Mouse (Mus musculus): ENCODE data around the gene Vmac. TPM values are rescaled to one million over a fixed set of nuclear protein-coding genes. Genes with fewer than 3 reads are reported as not detected.

Gene Vmac
- 12.9 TPM for polyA plus RNA-seq (2014; fragmentation: Illumina TruSeq; extraction: RNeasy Lipid Tissue Mini Kit (QIAGEN cat#74804); ENCODE audit: low read depth, low replicate concordance)

GRCm38 (mm10) chr17:56717363-56718058 lies at the start of gene Vmac, which contains the start of gene Ndufa11:
TSS of gene Vmac (minus strand) at chr17:56718022.
TSS of gene Ndufa11 (plus strand) at chr17:56717767.

GRCm38 (mm10) chr17:56764474-56765354 lies 46.9 kb upstream of the Vmac start, which contains the start of gene Dus3l:
TSS of gene Dus3l (plus strand) at chr17:56764757.

GRCm38 (mm10) chr17:56757416-56758123 lies 39.7 kb upstream of the Vmac start, which contains the start of gene Nrtn:
TSS of gene Nrtn (minus strand) at chr17:56757530.

GRCm38 (mm10) chr17:56672941-56673646 lies 44.7 kb downstream of the Vmac start, which contains the start of gene Ranbp3:
TSS of gene Ranbp3 (plus strand) at chr17:56673294.

Other genes with a start within 250 kb of the Vmac start
- gene Ptprs, start 241.5 kb downstream of the Vmac start, polyA plus RNA-seq (2014; fragmentation: Illumina TruSeq; extraction: RNeasy Lipid Tissue Mini Kit (QIAGEN cat#74804); ENCODE audit: low read depth, low replicate concordance): 0.16 TPM
- gene Znrf4, start 205.6 kb downstream of the Vmac start, polyA plus RNA-seq (2014; fragmentation: Illumina TruSeq; extraction: RNeasy Lipid Tissue Mini Kit (QIAGEN cat#74804); ENCODE audit: low read depth, low replicate concordance): not detected
- not detected for gene Gm20219, start 163.6 kb downstream of the Vmac start, polyA plus RNA-seq (2014; fragmentation: Illumina TruSeq; extraction: RNeasy Lipid Tissue Mini Kit (QIAGEN cat#74804); ENCODE audit: low read depth, low replicate concordance)
- 15.6 TPM for gene Safb2, start 133.4 kb downstream of the Vmac start, polyA plus RNA-seq (2014; fragmentation: Illumina TruSeq; extraction: RNeasy Lipid Tissue Mini Kit (QIAGEN cat#74804); ENCODE audit: low read depth, low replicate concordance)
- 6.9 TPM for gene Safb, start 133.2 kb downstream of the Vmac start, polyA plus RNA-seq (2014; fragmentation: Illumina TruSeq; extraction: RNeasy Lipid Tissue Mini Kit (QIAGEN cat#74804); ENCODE audit: low read depth, low replicate concordance)
- gene 2410015M20Rik, start 108.3 kb downstream of the Vmac start, polyA plus RNA-seq (2014; fragmentation: Illumina TruSeq; extraction: RNeasy Lipid Tissue Mini Kit (QIAGEN cat#74804); ENCODE audit: low read depth, low replicate concordance): 12.7 TPM
- gene Rpl36, start 104.6 kb downstream of the Vmac start, polyA plus RNA-seq (2014; fragmentation: Illumina TruSeq; extraction: RNeasy Lipid Tissue Mini Kit (QIAGEN cat#74804); ENCODE audit: low read depth, low replicate concordance): 2.0 TPM
- 9.1 TPM for gene Lonp1, start 91.1 kb downstream of the Vmac start, polyA plus RNA-seq (2014; fragmentation: Illumina TruSeq; extraction: RNeasy Lipid Tissue Mini Kit (QIAGEN cat#74804); ENCODE audit: low read depth, low replicate concordance)
- gene Catsperd, start 89.9 kb downstream of the Vmac start, polyA plus RNA-seq (2014; fragmentation: Illumina TruSeq; extraction: RNeasy Lipid Tissue Mini Kit (QIAGEN cat#74804); ENCODE audit: low read depth, low replicate concordance): 0.57 TPM
- 0.53 TPM for gene Ranbp3, start 44.7 kb downstream of the Vmac start, polyA plus RNA-seq (2014; fragmentation: Illumina TruSeq; extraction: RNeasy Lipid Tissue Mini Kit (QIAGEN cat#74804); ENCODE audit: low read depth, low replicate concordance)
- gene Ndufa11, start 255 bp downstream of the Vmac start, polyA plus RNA-seq (2014; fragmentation: Illumina TruSeq; extraction: RNeasy Lipid Tissue Mini Kit (QIAGEN cat#74804); ENCODE audit: low read depth, low replicate concordance): 1.5 TPM
- gene Nrtn, start 39.5 kb upstream of the Vmac start, polyA plus RNA-seq (2014; fragmentation: Illumina TruSeq; extraction: RNeasy Lipid Tissue Mini Kit (QIAGEN cat#74804); ENCODE audit: low read depth, low replicate concordance): not detected
- gene Dus3l, start 46.7 kb upstream of the Vmac start, polyA plus RNA-seq (2014; fragmentation: Illumina TruSeq; extraction: RNeasy Lipid Tissue Mini Kit (QIAGEN cat#74804); ENCODE audit: low read depth, low replicate concordance): 1.3 TPM
- not detected for gene Prr22, start 52.2 kb upstream of the Vmac start, polyA plus RNA-seq (2014; fragmentation: Illumina TruSeq; extraction: RNeasy Lipid Tissue Mini Kit (QIAGEN cat#74804); ENCODE audit: low read depth, low replicate concordance)
- gene Rfx2, start 113.0 kb upstream of the Vmac start, polyA plus RNA-seq (2014; fragmentation: Illumina TruSeq; extraction: RNeasy Lipid Tissue Mini Kit (QIAGEN cat#74804); ENCODE audit: low read depth, low replicate concordance): 0.12 TPM
- not detected for gene Acsbg2, start 156.4 kb upstream of the Vmac start, polyA plus RNA-seq (2014; fragmentation: Illumina TruSeq; extraction: RNeasy Lipid Tissue Mini Kit (QIAGEN cat#74804); ENCODE audit: low read depth, low replicate concordance)
- gene 1700061G19Rik, start 157.5 kb upstream of the Vmac start, polyA plus RNA-seq (2014; fragmentation: Illumina TruSeq; extraction: RNeasy Lipid Tissue Mini Kit (QIAGEN cat#74804); ENCODE audit: low read depth, low replicate concordance): not detected
- 0.49 TPM for gene Mllt1, start 217.4 kb upstream of the Vmac start, polyA plus RNA-seq (2014; fragmentation: Illumina TruSeq; extraction: RNeasy Lipid Tissue Mini Kit (QIAGEN cat#74804); ENCODE audit: low read depth, low replicate concordance)